Mouse (Mus musculus) adrenal gland, adult 8-10 months (tissue): ENCODE measurements at regions not wholly inside any gene's neighbourhood (a gene's known extent, or its start where the extent isn't known, plus 50 kb on each side); places are given as distances from the start of the nearest gene placed in this dataset.

Source experiments
- DNase-seq: peaks from one replicate; pipeline ENCODE4 v3.0.0; 2022

- DNase-seq, result no peak
Observed at GRCm38 (mm10) chr16:7644363-7644762, 780.6 kb downstream of the Tmem114 start.

DNA sequence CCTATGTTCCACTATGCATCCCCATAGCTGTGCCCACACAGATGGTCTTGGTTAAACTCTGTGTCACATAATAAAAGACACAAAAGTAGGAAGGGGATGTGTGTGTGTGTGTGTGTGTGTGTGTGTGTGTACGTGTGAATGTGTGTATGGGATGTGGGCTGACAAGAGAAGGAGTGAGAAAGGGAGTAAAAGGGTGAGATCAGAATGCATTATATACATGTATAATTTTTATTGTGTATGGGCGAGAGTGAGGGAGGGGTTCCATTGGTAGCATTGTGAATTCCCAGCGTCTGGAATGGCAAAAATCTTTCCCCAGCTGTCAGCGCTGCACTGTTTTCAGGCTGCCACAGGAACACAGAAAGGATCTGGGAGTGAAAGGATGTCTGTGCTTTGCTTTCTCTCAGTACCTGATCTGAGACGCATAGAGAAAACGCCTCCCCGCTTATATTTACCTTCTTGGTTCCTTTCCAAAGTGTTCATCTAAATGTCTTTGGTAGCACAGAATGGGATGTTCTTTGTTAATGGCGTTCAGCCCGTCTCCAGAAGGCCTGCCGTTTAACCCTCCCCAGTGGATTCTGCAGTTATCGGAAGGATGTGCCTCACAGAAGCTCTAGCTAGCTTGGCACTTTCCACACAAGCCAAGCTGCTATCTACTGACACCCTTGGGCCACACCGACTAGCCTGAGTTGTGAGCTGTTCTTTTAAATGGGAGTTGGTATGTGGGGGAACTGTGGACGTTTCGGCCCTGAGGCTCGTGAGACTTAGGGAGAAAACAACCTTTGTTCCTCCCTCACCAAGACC is 785.8 kb downstream of the Tmem114 start:
- DNase-seq, result no peak

- DNase-seq, result no peak
Observed at GRCm38 (mm10) chr16:7637993-7638392, 786.9 kb downstream of the Tmem114 start.

GRCm38 (mm10) chr16:7637121-7637700 is 787.7 kb downstream of the Tmem114 start:
- no peak for DNase-seq

GRCm38 (mm10) chr16:7636326-7636725 is 788.6 kb downstream of the Tmem114 start:
- DNase-seq, result no peak

- DNase-seq, result no peak
Observed at GRCm38 (mm10) chr16:7632474-7632873, 792.5 kb downstream of the Tmem114 start.

GRCm38 (mm10) chr16:7628351-7628750 is 796.6 kb downstream of the Tmem114 start:
- no peak for DNase-seq

DNA sequence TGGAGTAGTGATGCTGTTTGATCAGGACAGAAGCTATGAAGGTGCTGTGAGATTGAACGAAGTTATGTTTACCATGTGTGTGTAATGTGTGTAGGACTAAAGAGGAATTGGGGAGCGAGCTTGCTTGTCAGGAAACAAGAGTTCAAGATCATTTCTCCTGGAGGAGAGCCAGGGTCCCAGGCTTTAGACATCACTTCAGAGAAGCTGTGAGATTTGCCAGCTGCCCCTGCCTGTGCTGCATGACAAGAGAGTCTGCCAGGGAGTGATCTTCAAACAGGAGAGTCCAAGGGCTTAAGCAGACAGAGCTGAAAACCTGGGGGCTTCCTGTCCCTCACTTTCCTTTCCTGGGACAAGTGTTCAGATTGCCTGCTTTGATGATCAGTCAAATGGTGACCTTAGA is 818.3 kb downstream of the Tmem114 start:
- no peak for DNase-seq

- DNase-seq, result no peak
Observed at GRCm38 (mm10) chr16:7602428-7602827, 822.5 kb downstream of the Tmem114 start.

GRCm38 (mm10) chr16:7574879-7575278 is 850.1 kb downstream of the Tmem114 start:
- no peak for DNase-seq

DNA sequence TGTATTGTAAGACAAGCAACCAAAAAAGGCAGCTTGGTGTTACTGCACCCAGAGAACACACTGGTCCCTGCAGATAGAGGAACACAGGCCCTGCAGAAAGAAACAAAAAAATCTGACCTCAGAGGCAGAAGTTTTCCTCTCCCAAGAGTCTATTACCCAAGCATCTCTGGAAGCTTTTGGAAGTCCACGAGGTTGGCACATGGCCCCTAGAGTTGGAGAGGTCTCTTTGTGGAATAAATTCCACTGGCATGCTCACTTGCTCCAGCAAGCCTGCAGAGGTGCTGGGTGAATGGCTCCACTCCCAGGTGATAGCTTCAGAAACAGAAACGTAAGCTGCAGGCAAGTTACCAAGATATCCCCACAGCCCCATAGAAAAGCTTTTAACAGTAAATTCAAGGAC is 864.1 kb downstream of the Tmem114 start:
- peak; percentile 11 for DNase-seq

DNA sequence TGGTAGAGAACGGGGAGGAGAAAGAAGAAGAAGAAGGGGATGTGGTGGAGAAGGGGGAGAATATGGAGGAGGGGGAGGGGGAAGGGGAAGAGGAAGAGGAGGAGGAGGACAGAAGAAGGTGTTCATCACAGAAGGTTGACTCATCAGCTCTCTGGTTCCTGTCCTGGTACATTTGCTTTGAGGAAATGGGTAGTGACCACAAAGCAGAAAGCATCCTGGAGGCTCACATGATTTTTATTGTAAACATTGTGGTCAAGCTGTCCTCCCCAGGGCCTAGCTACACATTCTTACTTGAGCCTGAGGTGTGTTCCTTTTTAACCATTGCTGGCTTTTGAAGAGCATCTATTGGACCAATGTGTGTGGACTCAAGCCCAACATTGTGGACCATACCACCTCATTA is 865.8 kb downstream of the Tmem114 start:
- no peak for DNase-seq

GRCm38 (mm10) chr16:7558637-7559036 is 866.3 kb downstream of the Tmem114 start:
- DNase-seq, result no peak

DNA sequence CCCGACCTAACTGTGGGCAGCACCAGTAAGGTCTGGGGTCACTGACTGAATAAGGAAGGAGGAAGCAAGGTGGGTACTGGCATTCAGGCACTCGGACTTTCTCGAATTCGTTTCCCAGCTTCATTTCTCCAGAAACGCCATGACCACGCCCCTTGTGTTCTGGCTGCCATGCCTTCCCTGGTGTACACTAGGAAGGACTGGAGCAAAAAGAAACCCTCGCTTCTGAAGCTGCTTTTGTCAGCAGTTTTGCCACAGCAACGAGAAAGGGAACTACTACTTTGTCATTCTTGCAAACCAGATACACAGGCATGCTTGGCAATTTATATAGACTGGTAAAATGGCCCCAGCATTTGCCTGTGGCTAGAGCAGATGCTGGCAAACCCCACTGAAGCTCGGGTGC is 869.0 kb downstream of the Tmem114 start:
- DNase-seq, result no peak

- no peak for DNase-seq
Observed at GRCm38 (mm10) chr16:7549568-7549967, 875.4 kb downstream of the Tmem114 start.

DNA sequence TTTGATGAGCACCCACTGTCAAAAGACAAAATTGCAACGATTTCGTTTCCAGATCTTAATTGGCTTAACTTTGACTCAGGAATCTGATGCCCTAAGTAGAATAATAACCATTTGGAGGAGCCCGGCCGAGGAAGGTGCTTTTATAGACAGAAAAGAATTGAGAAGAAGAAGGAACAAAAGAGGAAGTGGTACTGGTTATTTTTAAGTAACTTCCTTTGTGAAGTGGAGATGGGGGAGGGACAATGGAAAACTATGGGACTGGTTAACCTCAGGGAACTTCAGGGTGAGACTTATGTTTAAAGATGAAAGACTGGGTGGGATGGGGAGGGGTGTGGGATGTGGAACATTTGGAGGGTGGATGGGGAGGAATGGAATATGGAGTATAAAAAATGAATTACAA is 880.9 kb downstream of the Tmem114 start:
- DNase-seq, result no peak

DNA sequence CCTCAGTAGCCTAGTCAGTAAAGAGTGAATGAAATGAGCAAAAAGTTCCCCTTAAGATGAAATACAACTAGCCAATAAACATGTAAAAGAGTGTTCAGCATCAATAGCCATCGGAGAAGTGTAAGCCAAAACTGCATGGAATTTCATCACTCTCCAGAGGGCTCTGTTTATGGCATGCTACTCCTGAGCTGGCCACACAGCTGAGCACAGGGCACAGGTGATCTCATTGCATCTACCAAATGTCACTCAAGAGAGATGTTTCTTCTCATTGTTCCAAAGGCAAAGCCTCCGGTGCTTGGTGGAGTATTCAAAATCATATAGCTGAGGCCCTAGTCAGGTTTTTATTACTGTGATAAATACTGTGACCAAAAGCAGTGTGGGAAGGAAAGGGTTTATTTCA is 895.1 kb downstream of the Tmem114 start:
- no peak for DNase-seq

DNA sequence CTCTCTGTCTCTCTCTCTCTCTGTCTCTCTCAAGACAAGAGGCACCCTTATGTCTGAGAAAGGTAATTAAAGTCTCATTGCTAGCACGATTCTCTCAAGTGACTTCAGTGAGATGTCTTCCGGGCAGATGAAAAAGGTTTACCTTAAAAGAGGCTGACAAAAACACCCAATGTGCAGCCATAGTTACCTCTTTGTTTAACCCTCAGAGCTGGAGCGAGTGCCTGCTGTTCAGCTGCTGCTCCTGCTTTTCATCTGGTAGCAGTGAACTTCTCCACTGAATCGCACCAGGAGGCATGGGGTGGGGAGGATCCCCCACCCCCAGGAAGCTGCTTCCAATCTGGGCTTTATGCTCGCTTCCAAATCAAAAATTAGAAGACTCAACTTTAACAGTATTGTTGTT is 896.0 kb downstream of the Tmem114 start:
- DNase-seq, result no peak

GRCm38 (mm10) chr16:7527923-7528776 is 896.8 kb downstream of the Tmem114 start:
- no peak for DNase-seq

DNA sequence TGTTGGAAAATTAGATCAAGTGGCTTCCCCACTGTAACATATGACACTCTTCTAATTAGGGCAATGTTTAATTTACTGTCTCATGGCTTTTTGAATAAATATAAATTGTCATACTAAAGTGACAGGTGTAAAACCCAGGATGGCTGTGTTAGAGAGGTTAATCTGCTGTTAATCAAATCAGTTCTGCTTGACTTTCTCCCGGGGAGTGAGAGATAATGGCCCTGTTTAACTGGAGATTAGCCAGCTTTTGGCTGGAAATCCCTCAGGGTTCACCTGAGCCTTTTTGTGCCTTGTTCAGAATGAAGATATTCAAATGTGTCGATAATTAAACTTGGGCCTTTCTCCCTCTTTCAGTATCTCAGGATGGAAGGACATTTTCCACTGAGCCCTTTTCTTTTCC is 906.2 kb downstream of the Tmem114 start:
- DNase-seq, result no peak
